Mouse (Mus musculus) stomach, postnatal 0 days (tissue): ENCODE results near the gene Zfp366.

Experiments
- CTCF ChIP-seq: IDR thresholded peaks from 2 replicates; pipeline ENCODE4 v1.5.1; 2016; ENCODE audit warnings: antibody characterized with exemption, low read depth, mild to moderate bottlenecking, moderate library complexity
- EP300 ChIP-seq: optimal IDR thresholded peaks from 2 replicates; pipeline ENCODE3; 2016; ENCODE audit warnings: antibody characterized with exemption

- TF ChIP-seq CTCF (no peak), EP300 (no peak)
Observed at GRCm38 (mm10) chr13:99256916-99257315, 72.3 kb downstream of the Zfp366 start.
